Mouse (Mus musculus): ENCODE data around the gene Tmem201. TPM values are rescaled to one million over a fixed set of nuclear protein-coding genes. Genes with fewer than 3 reads are reported as not detected.

Gene Tmem201
- polyA plus RNA-seq, 1 experiment: 28.6 TPM

DNA sequence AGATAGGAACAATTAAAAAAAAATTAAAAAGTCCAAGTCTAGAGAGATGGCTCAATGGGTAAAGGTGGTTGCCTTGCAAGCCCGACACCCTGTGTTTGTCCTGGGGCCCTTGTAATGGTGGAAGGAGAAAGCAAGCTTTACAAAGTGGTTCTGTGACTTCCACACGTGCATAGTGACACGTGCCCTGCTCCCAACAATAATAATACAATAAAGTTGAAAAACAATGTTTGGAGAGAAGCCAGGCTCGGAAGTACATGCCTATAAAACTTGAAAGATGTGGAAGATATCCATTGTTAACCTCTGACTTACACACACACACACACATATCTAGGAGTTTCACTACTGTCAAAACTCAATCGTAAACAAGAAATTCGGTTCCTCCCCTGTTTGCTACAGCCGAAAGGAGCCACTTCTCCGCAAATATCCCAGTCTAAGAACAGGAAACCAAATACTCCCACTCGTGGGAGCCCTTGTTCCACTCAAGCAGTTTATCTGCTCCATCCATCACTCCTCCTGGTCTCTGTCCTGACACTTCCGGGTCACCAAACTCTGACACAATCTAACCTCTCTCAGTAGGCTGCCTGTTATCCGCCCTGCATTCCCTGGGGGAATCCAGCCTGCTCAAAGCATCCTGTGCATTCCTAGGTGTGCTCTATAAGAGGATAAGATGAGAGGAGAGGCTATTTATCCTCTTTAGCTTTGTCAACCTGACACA lies 58.6 kb downstream of the Tmem201 start:
- no peak for TF ChIP-seq GATA1 (IDR thresholded peaks at IDR 0.05; ENCODE audit: low read length)

DNA sequence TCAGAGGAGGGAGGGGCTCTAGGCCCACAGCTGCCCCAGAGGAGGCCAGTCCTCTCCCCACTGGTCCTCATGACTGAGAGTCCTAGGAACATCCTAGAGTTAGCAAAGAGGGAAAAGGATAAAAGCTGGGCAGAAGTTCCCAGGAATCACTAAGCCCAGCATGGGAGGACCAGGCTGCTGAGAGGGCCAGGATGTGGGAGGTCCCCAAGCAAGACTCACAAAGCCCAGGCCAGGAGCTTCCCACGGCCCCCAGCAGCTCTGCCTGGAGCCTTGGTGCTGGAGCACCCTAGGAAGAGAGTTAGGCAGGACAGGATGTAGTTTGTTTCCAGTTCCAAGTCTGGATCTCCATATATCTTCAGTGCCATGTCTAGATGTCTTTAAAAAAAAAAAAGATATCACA lies 59.8 kb downstream of the Tmem201 start:
- TF ChIP-seq GATA1 (IDR thresholded peaks at IDR 0.05; ENCODE audit: low read length): no peak

DNA sequence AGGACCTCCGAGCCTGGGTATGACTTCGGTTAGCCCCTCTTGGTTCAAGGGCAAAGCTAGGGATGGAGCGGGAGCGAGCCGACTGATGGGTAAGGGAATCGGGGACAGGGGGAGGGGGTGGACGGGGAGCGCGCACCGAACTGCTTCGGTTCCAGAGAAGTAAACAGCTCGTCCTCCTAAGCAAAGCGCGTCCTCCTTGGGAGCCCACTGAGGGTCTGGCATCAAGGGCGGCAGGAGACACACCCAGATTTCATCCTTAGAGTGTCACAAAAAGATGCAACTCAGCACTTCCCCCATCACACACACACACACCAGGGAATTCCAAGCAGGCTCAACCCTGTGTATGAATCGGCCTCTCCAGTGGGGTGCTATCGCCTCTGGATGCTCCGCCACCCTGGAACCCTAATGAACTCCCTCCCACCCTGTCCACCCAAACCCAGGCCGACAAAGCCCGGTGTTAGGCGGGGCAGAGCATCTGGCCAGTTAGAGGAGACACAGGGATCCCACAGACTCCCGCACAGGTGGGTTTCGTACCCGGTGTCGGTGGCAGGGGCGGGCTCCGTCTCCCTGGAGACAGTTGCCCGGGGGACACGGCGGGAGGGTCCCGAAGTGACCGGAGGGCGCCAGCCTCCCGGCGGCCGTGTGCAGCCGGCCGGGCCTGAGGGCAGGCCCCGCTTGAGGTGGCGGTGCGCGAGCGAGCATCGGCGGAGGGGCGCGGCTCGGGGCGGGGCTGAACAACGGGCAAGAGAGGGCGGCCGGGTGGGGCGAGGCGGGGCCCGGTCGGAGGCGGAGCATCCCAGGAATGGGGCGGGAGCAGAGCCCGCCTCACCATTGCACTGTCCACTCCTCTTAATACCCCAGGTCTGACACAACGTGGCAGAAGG lies 62.2 kb downstream of the Tmem201 start:
- no peak for TF ChIP-seq GATA1 (IDR thresholded peaks at IDR 0.05; ENCODE audit: low read length)

DNA sequence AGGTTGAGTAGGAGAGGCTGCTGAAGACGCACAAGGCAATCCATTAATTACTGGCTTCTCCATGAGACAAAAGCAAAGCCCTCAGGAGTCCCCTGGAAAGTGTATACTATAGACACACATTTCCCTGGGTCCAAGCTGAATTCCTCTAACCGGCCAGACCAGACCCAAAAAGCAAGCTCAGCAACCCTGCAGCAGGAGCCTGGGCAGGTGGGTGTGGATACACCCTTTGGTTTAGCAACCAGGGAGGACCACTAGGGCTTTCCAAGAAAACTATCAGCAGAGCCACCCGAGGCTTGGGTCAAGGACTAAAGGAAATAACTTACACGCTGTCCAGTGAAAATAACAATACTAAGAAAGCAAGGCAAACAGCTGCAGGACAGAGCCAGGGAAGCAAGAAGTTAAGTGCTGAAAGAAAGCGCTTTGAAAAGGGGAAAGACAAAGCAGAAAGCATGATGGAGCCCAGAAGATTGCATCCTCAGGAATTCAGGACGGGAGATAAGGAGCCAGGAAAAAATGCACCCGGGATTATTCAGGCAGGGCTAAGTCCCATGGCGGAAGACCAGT lies 62.9 kb downstream of the Tmem201 start:
- TF ChIP-seq GATA1 (IDR thresholded peaks at IDR 0.05; ENCODE audit: low read length): no peak

DNA sequence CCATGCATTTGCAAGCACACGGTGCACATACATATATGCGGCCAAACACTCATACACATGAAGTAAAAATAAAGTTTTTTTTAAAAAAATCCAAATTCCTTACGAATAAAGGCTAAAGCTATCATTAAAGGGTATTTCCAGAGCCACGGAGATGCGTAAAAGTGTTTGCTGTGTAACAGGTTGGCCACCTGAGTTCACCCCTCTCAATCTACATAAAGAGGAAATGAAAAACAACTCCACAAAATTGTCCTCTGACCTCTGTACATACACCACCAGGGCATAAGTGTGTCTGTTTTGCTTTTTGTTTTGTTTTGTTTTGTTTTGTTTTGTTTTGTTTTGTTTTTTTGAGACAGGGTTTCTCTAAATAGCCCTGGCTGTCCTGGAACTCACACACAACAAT lies 65.1 kb downstream of the Tmem201 start:
- no peak for TF ChIP-seq GATA1 (IDR thresholded peaks at IDR 0.05; ENCODE audit: low read length)

DNA sequence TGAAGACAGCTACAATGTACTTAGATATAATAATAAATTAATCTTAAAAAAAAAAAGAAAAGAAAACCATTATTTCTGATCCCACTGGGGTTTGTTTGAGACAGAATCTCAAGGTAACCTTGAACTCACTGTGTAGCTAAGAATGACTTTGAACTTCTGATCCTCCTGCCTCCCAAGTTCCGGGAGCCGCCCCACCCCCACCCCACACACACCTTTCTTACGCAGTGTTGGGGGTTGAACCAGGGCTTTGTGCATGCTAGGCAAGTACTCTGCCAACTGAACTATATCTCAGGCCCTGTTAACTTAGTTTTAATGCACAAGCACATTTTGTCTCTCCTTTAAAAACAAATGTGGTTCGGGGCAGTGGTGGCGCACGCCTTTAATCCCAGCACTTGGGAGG lies 66.7 kb downstream of the Tmem201 start:
- no peak for TF ChIP-seq GATA1 (IDR thresholded peaks at IDR 0.05; ENCODE audit: low read length)

DNA sequence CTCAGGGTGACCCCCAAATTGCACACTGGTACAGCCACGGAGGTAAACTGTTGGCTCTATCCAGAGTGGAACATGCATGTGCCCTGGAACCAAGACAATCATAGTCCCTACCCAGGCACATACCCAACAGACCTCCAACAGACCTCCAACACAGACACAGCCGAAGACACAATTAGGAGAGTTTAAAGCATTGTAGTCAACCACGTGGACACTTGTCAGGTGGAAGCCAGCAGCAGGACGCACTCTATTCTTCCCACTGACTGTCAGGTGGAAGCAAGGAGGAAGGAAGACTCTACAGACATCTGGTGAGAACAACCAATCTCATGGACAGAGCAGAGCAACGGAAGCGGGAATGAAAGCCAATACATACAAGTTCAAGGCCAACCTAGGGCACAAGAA lies 72.2 kb downstream of the Tmem201 start:
- TF ChIP-seq GATA1 (IDR thresholded peaks at IDR 0.05; ENCODE audit: low read length): no peak

Other genes starting within 250 kb of the Tmem201 start
- gene Ctnnbip1, start 219.8 kb downstream of the Tmem201 start, polyA plus RNA-seq (2012): 0.69 and 3.3 TPM in 2 replicates
- gene Clstn1, start 151.6 kb downstream of the Tmem201 start, polyA plus RNA-seq (2012): 0.89 and 0.90 TPM in 2 replicates
- gene Pik3cd, start 35.5 kb downstream of the Tmem201 start, polyA plus RNA-seq (2012): 22.4 and 27.4 TPM in 2 replicates
- gene Slc25a33, start 36.2 kb upstream of the Tmem201 start, polyA plus RNA-seq (2012): 5.5 and 6.9 TPM in 2 replicates
- gene Spsb1, start 217.0 kb upstream of the Tmem201 start, polyA plus RNA-seq (2012): 0.03 TPM in 2 replicates

All from G1E-ER4 (cell line).